Mouse (Mus musculus): ENCODE results near the gene Chtop.

DNA sequence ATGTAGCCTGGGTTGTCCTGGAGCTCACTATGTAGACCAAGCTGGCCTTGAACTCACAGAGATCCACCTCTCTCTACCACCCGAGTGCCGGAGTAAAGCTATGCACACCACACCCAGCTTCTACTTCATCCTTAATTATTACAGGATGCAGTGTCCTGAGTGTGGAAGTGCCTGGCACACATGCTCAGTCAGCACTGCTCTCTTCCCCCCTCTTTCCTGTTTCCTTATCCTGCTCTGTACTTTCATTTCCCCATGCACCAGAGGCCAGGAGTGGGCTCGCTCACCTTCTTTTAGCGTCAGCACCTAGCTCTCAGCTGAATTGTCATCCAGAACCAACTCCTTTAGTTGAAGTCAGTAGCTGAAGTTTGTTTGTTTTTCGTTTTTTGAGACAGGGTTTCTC lies 49.0 kb downstream of the Chtop start:
- TF ChIP-seq CTCF (IDR thresholded peaks at IDR 0.05; ENCODE audit: control insufficient read depth, insufficient read depth, low read length) (no peak), POLR2A (IDR thresholded peaks at IDR 0.05; ENCODE audit: borderline replicate concordance, control insufficient read depth, low read depth, low read length) (no peak)
